In genomic region chr9:59691635-59692094, GRCm38 (mm10) we compare ENCODE assay signal across 8 mouse cellular contexts. TPM values are rescaled to one million over a fixed set of nuclear protein-coding genes. Genes with fewer than 3 reads are reported as not detected.
DNase-seq lines count a peak whose midpoint lies in the region; ATAC-seq and TF ChIP-seq lines count a peak whose summit lies in the region.

No protein-coding gene starts in this region.

- peak overlapping the region; percentile 51 for H3K4me2 ChIP-seq in embryonic facial prominence, embryonic 12.5 days (replicated peaks)
- H3K4me2 ChIP-seq in midbrain, embryonic 13.5 days (replicated peaks): peak overlapping the region; percentile 59
- peak overlapping the region; percentile 69 for H3K4me2 ChIP-seq in stomach, embryonic 16.5 days (ENCODE audit: low read depth, low read length)

- TF ChIP-seq CTCF in heart, adult 2 months (IDR thresholded peaks at IDR 0.05): no peak

- intact Hi-C loops in heart, adult 2 months (cut with DNase I): no loop called here
- intact Hi-C loops in left cerebral cortex, postnatal 4 days (cut with DNase I): no loop called here

- H3K79me2 ChIP-seq in heart, adult 2 months (replicated peaks; ENCODE audit: control insufficient read depth, insufficient read depth, low read length): no peaks in the 10 kb centered on the region

- H3K9ac ChIP-seq in embryonic facial prominence, embryonic 12.5 days: peak overlapping the region; percentile 27
- no peak overlapping the region; the same call in 1 of the 2 replicates for H3K9ac ChIP-seq in heart, adult 2 months (ENCODE audit: low read depth, low read length)
- peak overlapping the region; percentile 53 for H3K9ac ChIP-seq in midbrain, embryonic 13.5 days (replicated peaks)
- H3K9ac ChIP-seq in stomach, embryonic 16.5 days (ENCODE audit: low read length): peak overlapping the region; percentile 64

- H3K36me3 ChIP-seq in embryonic facial prominence, embryonic 12.5 days: no peaks in the 10 kb centered on the region
- H3K36me3 ChIP-seq in heart, adult 2 months (ENCODE audit: control insufficient read depth, insufficient read depth, low read length): no peaks in the 10 kb centered on the region
- no peaks in the 10 kb centered on the region for H3K36me3 ChIP-seq in midbrain, embryonic 13.5 days
- H3K36me3 ChIP-seq in stomach, embryonic 16.5 days (ENCODE audit: control insufficient read depth, insufficient read depth, low read length): no peaks in the 10 kb centered on the region

- H3K27me3 ChIP-seq in embryonic facial prominence, embryonic 12.5 days: no peaks in the 10 kb centered on the region
- H3K27me3 ChIP-seq in heart, adult 2 months (ENCODE audit: control insufficient read depth, insufficient read depth, low read length): no peaks in the 10 kb centered on the region
- H3K27me3 ChIP-seq in midbrain, embryonic 13.5 days: peaks cover 5% of the 10 kb centered on the region; the same call in 1 of the 2 replicates
- H3K27me3 ChIP-seq in stomach, embryonic 16.5 days (ENCODE audit: control insufficient read depth, insufficient read depth, low read length): no peaks in the 10 kb centered on the region

- peaks cover 24% of the 10 kb centered on the region for H3K4me1 ChIP-seq in embryonic facial prominence, embryonic 12.5 days
- peaks cover 4% of the 10 kb centered on the region for H3K4me1 ChIP-seq in heart, adult 2 months (ENCODE audit: control insufficient read depth, insufficient read depth, low read length)
- peaks cover 10% of the 10 kb centered on the region for H3K4me1 ChIP-seq in midbrain, embryonic 13.5 days (replicated peaks)
- H3K4me1 ChIP-seq in stomach, embryonic 16.5 days (ENCODE audit: control insufficient read depth, insufficient read depth, low read length): peaks cover 30% of the 10 kb centered on the region

- peak; percentile 89 for DNase-seq in adrenal gland, adult 2 months
- peak; percentile 84 to 87 for DNase-seq in heart, adult 2 months
- DNase-seq in kidney, adult 8-10 months: peak; percentile 78 to 83
- DNase-seq in left cerebral cortex, postnatal 4 days: peak; percentile 90
- DNase-seq in spleen, adult 12 weeks (ENCODE audit: low spot score): no peak

- no peak overlapping the region for H3K27ac ChIP-seq in embryonic facial prominence, embryonic 12.5 days
- no peak overlapping the region for H3K27ac ChIP-seq in heart, adult 2 months
- 0 out of 2 replicates have a peak overlapping the region, but pooled peaks have one; percentile 35 for H3K27ac ChIP-seq in midbrain, embryonic 13.5 days
- peak overlapping the region; percentile 80 for H3K27ac ChIP-seq in stomach, embryonic 16.5 days (ENCODE audit: low read length)

- no peak for TF ChIP-seq EP300 in heart, adult 2 months (IDR thresholded peaks at IDR 0.05; ENCODE audit: insufficient read depth, low read depth, low read length)

- ATAC-seq in embryonic facial prominence, embryonic 12.5 days (ENCODE audit: insufficient number of reproducible peaks, insufficient read depth, low FRiP score, low TSS enrichment): peak; percentile 57
- ATAC-seq in midbrain, embryonic 13.5 days: peak; percentile 91
- peak; percentile 82 for ATAC-seq in stomach, embryonic 16.5 days (ENCODE audit: insufficient read depth, low FRiP score)

- WGBS in embryonic facial prominence, embryonic 12.5 days: 5% methylated on average over 23 of the region's 23 CpGs
- WGBS in heart, adult 2 months: 1% methylated on average over 23 of the region's 23 CpGs
- WGBS in midbrain, embryonic 13.5 days: 3% methylated on average over 23 of the region's 23 CpGs
- 4% methylated on average over 23 of the region's 23 CpGs for WGBS in stomach, embryonic 16.5 days

- H3K9me3 ChIP-seq in embryonic facial prominence, embryonic 12.5 days: no peaks in the 10 kb centered on the region
- no peaks in the 10 kb centered on the region for H3K9me3 ChIP-seq in midbrain, embryonic 13.5 days
- no peaks in the 10 kb centered on the region for H3K9me3 ChIP-seq in stomach, embryonic 16.5 days (replicated peaks; ENCODE audit: control insufficient read depth, low read length)

- TF ChIP-seq POLR2A in heart, adult 2 months (IDR thresholded peaks at IDR 0.05; ENCODE audit: insufficient read depth, low read depth, low read length): no peak

- peak overlapping the region; percentile 18 for H3K4me3 ChIP-seq in embryonic facial prominence, embryonic 12.5 days
- H3K4me3 ChIP-seq in heart, adult 2 months: peak overlapping the region; percentile 27
- H3K4me3 ChIP-seq in midbrain, embryonic 13.5 days (replicated peaks): peak overlapping the region; percentile 32
- peak overlapping the region; percentile 41 for H3K4me3 ChIP-seq in stomach, embryonic 16.5 days (replicated peaks; ENCODE audit: low read length)

RNA-seq across cellular contexts. Expression of gene Gramd2, which starts 11.7 kb away (rescaled TPM):
- under 1 TPM in 1 of 2 experiments, not detected in 1; 0.40 TPM for total RNA-seq in adrenal gland, adult 2 months (2021)
- 0.09 and 0.17 TPM in 2 replicates for polyA plus RNA-seq in adrenal gland, adult 2 months (2012; rRNA removed)
- polyA plus RNA-seq in embryonic facial prominence, embryonic 12.5 days (2016; fragmentation: Nextera tagmentation; extraction: Ambion mirVana): 0.65 and 0.69 TPM in 2 replicates
- total RNA-seq in heart, adult 2 months (2021): not detected
- polyA plus RNA-seq in heart, adult 2 months (2012; rRNA removed): 0.26 and 1.3 TPM in 2 replicates
- 10 to 100 TPM; 21.0 to 24.4 TPM for total RNA-seq in left cerebral cortex, postnatal 4 days (2021)
- 1.2 and 2.1 TPM in 2 replicates for polyA plus RNA-seq in midbrain, embryonic 13.5 days (2015; fragmentation: Nextera tagmentation; extraction: Ambion mirVana)
- polyA plus RNA-seq in stomach, embryonic 16.5 days (2015; fragmentation: Nextera tagmentation; extraction: Ambion mirVana): 2.2 and 3.6 TPM in 2 replicates

RNA-seq across cellular contexts. Expression of gene Pkm, which starts 35.5 kb away (rescaled TPM):
- 100 to 1,000 TPM; 766 to 872 TPM for total RNA-seq in adrenal gland, adult 2 months (2021)
- polyA plus RNA-seq in adrenal gland, adult 2 months (2012; rRNA removed): 1,274 and 1,388 TPM in 2 replicates
- 1,462 TPM in 2 replicates for polyA plus RNA-seq in embryonic facial prominence, embryonic 12.5 days (2016; fragmentation: Nextera tagmentation; extraction: Ambion mirVana)
- 1,000 to 10,000 TPM; 1,073 to 1,081 TPM for total RNA-seq in heart, adult 2 months (2021)
- 1,773 and 1,838 TPM in 2 replicates for polyA plus RNA-seq in heart, adult 2 months (2012; rRNA removed)
- total RNA-seq in left cerebral cortex, postnatal 4 days (2021): 100 to 1,000 TPM; 517 to 569 TPM
- 1,400 and 1,429 TPM in 2 replicates for polyA plus RNA-seq in midbrain, embryonic 13.5 days (2015; fragmentation: Nextera tagmentation; extraction: Ambion mirVana)
- polyA plus RNA-seq in stomach, embryonic 16.5 days (2015; fragmentation: Nextera tagmentation; extraction: Ambion mirVana): 1,032 and 1,108 TPM in 2 replicates

RNA-seq across cellular contexts. Expression of gene Senp8, which starts 58.8 kb away (rescaled TPM):
- total RNA-seq in adrenal gland, adult 2 months (2021): 10 to 100 TPM in 1 of 2 experiments, 1 to 10 TPM in 1; 7.5 to 10.4 TPM
- polyA plus RNA-seq in adrenal gland, adult 2 months (2012; rRNA removed): 0.65 and 2.7 TPM in 2 replicates
- 11.0 and 12.3 TPM in 2 replicates for polyA plus RNA-seq in embryonic facial prominence, embryonic 12.5 days (2016; fragmentation: Nextera tagmentation; extraction: Ambion mirVana)
- 1 to 10 TPM; 8.1 to 8.3 TPM for total RNA-seq in heart, adult 2 months (2021)
- 4.2 and 9.9 TPM in 2 replicates for polyA plus RNA-seq in heart, adult 2 months (2012; rRNA removed)
- 1 to 10 TPM; 4.1 to 4.2 TPM for total RNA-seq in left cerebral cortex, postnatal 4 days (2021)
- polyA plus RNA-seq in midbrain, embryonic 13.5 days (2015; fragmentation: Nextera tagmentation; extraction: Ambion mirVana): 14.4 and 16.3 TPM in 2 replicates
- polyA plus RNA-seq in stomach, embryonic 16.5 days (2015; fragmentation: Nextera tagmentation; extraction: Ambion mirVana): 7.6 and 10.7 TPM in 2 replicates

RNA-seq across cellular contexts. Expression of gene Myo9a, which starts 59.0 kb away (rescaled TPM):
- 10 to 100 TPM; 14.1 to 17.5 TPM for total RNA-seq in adrenal gland, adult 2 months (2021)
- polyA plus RNA-seq in adrenal gland, adult 2 months (2012; rRNA removed): 0.28 and 0.45 TPM in 2 replicates
- polyA plus RNA-seq in embryonic facial prominence, embryonic 12.5 days (2016; fragmentation: Nextera tagmentation; extraction: Ambion mirVana): 18.8 and 20.5 TPM in 2 replicates
- 10 to 100 TPM; 11.0 to 13.1 TPM for total RNA-seq in heart, adult 2 months (2021)
- polyA plus RNA-seq in heart, adult 2 months (2012; rRNA removed): 1.9 and 6.6 TPM in 2 replicates
- 10 to 100 TPM; 98.1 to 98.4 TPM for total RNA-seq in left cerebral cortex, postnatal 4 days (2021)
- 24.5 and 25.7 TPM in 2 replicates for polyA plus RNA-seq in midbrain, embryonic 13.5 days (2015; fragmentation: Nextera tagmentation; extraction: Ambion mirVana)
- 13.8 and 15.0 TPM in 2 replicates for polyA plus RNA-seq in stomach, embryonic 16.5 days (2015; fragmentation: Nextera tagmentation; extraction: Ambion mirVana)

Comparison
In these comparisons a context has a peak if more than half of its experiments do, and no peak if none do; other contexts are left out.
1. H3K27ac ChIP-seq: peak in midbrain, embryonic 13.5 days (single experiment) and stomach, embryonic 16.5 days (single experiment); none in embryonic facial prominence, embryonic 12.5 days (single experiment) and heart, adult 2 months (single experiment).
2. Peak in every context shown above with its lines, with median percentiles within 50 percentile points of each other: ATAC-seq, H3K4me2 ChIP-seq and H3K4me3 ChIP-seq.